Mouse (Mus musculus): ENCODE results near the gene Kcng4. TPM values are rescaled to one million over a fixed set of nuclear protein-coding genes. Genes with fewer than 3 reads are reported as not detected.

Kcng4 gene
- polyA plus RNA-seq, 1 experiment from 2014 or later: not detected

- Histone ChIP-seq H3K4me3 (ENCODE audit: inconsistent target) (no peak overlapping the region), H3K36me3 (ENCODE audit: inconsistent target) (no peaks in the 10 kb centered on the region), H3K27ac (no peak overlapping the region), H3K79me2 (ENCODE audit: inconsistent target) (no peaks in the 10 kb centered on the region)
- WGBS (ENCODE audit: missing documents): 88% methylated on average over 14 of the region's 14 CpGs
These were observed 20.4 kb downstream of the Kcng4 start for GRCm38 (mm10) chr8:119615096-119615495.

GRCm38 (mm10) chr8:119612471-119612870 is 23.0 kb downstream of the Kcng4 start, which contains the start of gene Adad2:
Adad2 (plus strand) TSS chr8:119612747.
- 82% methylated on average over 24 of the region's 26 CpGs for WGBS (ENCODE audit: missing documents)
- Histone ChIP-seq H3K4me3 (ENCODE audit: inconsistent target) (no peak within 1 kb of the TSS), H3K79me2 (ENCODE audit: inconsistent target) (no peaks in the 10 kb centered on the region), H3K27ac (no peak within 1 kb of the TSS), H3K36me3 (ENCODE audit: inconsistent target) (no peaks in the 10 kb centered on the region)

- Histone ChIP-seq H3K79me2 (ENCODE audit: inconsistent target) (peaks cover 11% of the 10 kb centered on the region; the same call in 1 of the 2 replicates), H3K4me3 (ENCODE audit: inconsistent target) (no peak overlapping the region), H3K27ac (no peak overlapping the region), H3K36me3 (ENCODE audit: inconsistent target) (peaks cover 12% of the 10 kb centered on the region; the same call in 1 of the 2 replicates)
- WGBS (ENCODE audit: missing documents): 88% methylated on average over 2 of the region's 2 CpGs
These were observed 29.3 kb downstream of the Kcng4 start for GRCm38 (mm10) chr8:119606224-119606623.

- H3K4me3 ChIP-seq (ENCODE audit: inconsistent target): peak within 1 kb of the TSS; percentile 93
- under 1% methylated on average over 23 of the region's 23 CpGs for WGBS (ENCODE audit: missing documents)
- peaks cover 11% of the 10 kb centered on the region; the same call in 1 of the 2 replicates for H3K79me2 ChIP-seq (ENCODE audit: inconsistent target)
- peak within 1 kb of the TSS; percentile 54 for H3K27ac ChIP-seq
- peaks cover 24% of the 10 kb centered on the region; the same call in 1 of the 2 replicates for H3K36me3 ChIP-seq (ENCODE audit: inconsistent target)
These were observed 30.5 kb downstream of the Kcng4 start, which contains the start of gene Taf1c for GRCm38 (mm10) chr8:119604996-119605395. Taf1c (minus strand) TSS chr8:119605222.

GRCm38 (mm10) chr8:119604398-119604803 is 31.1 kb downstream of the Kcng4 start:
- H3K4me3 ChIP-seq (ENCODE audit: inconsistent target): peak overlapping the region; percentile 93
- peak overlapping the region; percentile 54 for H3K27ac ChIP-seq
- H3K36me3 ChIP-seq (ENCODE audit: inconsistent target): peaks cover 24% of the 10 kb centered on the region; the same call in 1 of the 2 replicates
- 40% methylated on average over 12 of the region's 12 CpGs for WGBS (ENCODE audit: missing documents)
- H3K79me2 ChIP-seq (ENCODE audit: inconsistent target): peaks cover 11% of the 10 kb centered on the region; the same call in 1 of the 2 replicates

GRCm38 (mm10) chr8:119603771-119604170 is 31.7 kb downstream of the Kcng4 start:
- Histone ChIP-seq H3K4me3 (ENCODE audit: inconsistent target) (peak overlapping the region; percentile 93; the same call in 1 of the 2 replicates), H3K36me3 (ENCODE audit: inconsistent target) (peaks cover 28% of the 10 kb centered on the region; the same call in 1 of the 2 replicates), H3K27ac (no peak overlapping the region), H3K79me2 (ENCODE audit: inconsistent target) (peaks cover 11% of the 10 kb centered on the region; the same call in 1 of the 2 replicates)
- WGBS (ENCODE audit: missing documents): 79% methylated on average over 4 of the region's 4 CpGs

GRCm38 (mm10) chr8:119591456-119591855 is 44.0 kb downstream of the Kcng4 start:
- Histone ChIP-seq H3K79me2 (ENCODE audit: inconsistent target) (no peaks in the 10 kb centered on the region), H3K4me3 (ENCODE audit: inconsistent target) (no peak overlapping the region), H3K36me3 (ENCODE audit: inconsistent target) (no peaks in the 10 kb centered on the region), H3K27ac (no peak overlapping the region)
- WGBS (ENCODE audit: missing documents): 93% methylated on average over 6 of the region's 7 CpGs

- Histone ChIP-seq H3K36me3 (ENCODE audit: inconsistent target) (no peaks in the 10 kb centered on the region), H3K27ac (no peak overlapping the region), H3K79me2 (ENCODE audit: inconsistent target) (no peaks in the 10 kb centered on the region), H3K4me3 (ENCODE audit: inconsistent target) (no peak overlapping the region)
- 80% methylated on average over 14 of the region's 14 CpGs for WGBS (ENCODE audit: missing documents)
These were observed 45.1 kb downstream of the Kcng4 start for GRCm38 (mm10) chr8:119590348-119590747.

- WGBS (ENCODE audit: missing documents): 75% methylated on average over 10 of the region's 10 CpGs
- Histone ChIP-seq H3K27ac (no peak overlapping the region), H3K79me2 (ENCODE audit: inconsistent target) (no peaks in the 10 kb centered on the region), H3K4me3 (ENCODE audit: inconsistent target) (no peak overlapping the region), H3K36me3 (ENCODE audit: inconsistent target) (no peaks in the 10 kb centered on the region)
These were observed 46.6 kb downstream of the Kcng4 start for GRCm38 (mm10) chr8:119588844-119589243.

- H3K36me3 ChIP-seq (ENCODE audit: inconsistent target): no peaks in the 10 kb centered on the region
- no peak overlapping the region for H3K27ac ChIP-seq
- H3K4me3 ChIP-seq (ENCODE audit: inconsistent target): no peak overlapping the region
- 75% methylated on average over 4 of the region's 4 CpGs for WGBS (ENCODE audit: missing documents)
- no peaks in the 10 kb centered on the region for H3K79me2 ChIP-seq (ENCODE audit: inconsistent target)
These were observed 47.2 kb downstream of the Kcng4 start for GRCm38 (mm10) chr8:119588321-119588720.

GRCm38 (mm10) chr8:119585901-119586300 is 49.6 kb downstream of the Kcng4 start:
- WGBS (ENCODE audit: missing documents): 14% methylated on average over 20 of the region's 24 CpGs
- Histone ChIP-seq H3K36me3 (ENCODE audit: inconsistent target) (no peaks in the 10 kb centered on the region), H3K4me3 (ENCODE audit: inconsistent target) (no peak overlapping the region), H3K27ac (no peak overlapping the region), H3K79me2 (ENCODE audit: inconsistent target) (no peaks in the 10 kb centered on the region)

GRCm38 (mm10) chr8:119580441-119581161 is 54.9 kb downstream of the Kcng4 start:
- Histone ChIP-seq H3K27ac (no peak overlapping the region), H3K4me3 (ENCODE audit: inconsistent target) (no peak overlapping the region), H3K79me2 (ENCODE audit: inconsistent target) (no peaks in the 10 kb centered on the region), H3K36me3 (ENCODE audit: inconsistent target) (no peaks in the 10 kb centered on the region)
- 92% methylated on average over 5 of the region's 5 CpGs for WGBS (ENCODE audit: missing documents)

GRCm38 (mm10) chr8:119579096-119579495 is 56.4 kb downstream of the Kcng4 start:
- 56% methylated on average over 13 of the region's 13 CpGs for WGBS (ENCODE audit: missing documents)
- Histone ChIP-seq H3K4me3 (ENCODE audit: inconsistent target) (no peak overlapping the region), H3K27ac (no peak overlapping the region), H3K79me2 (ENCODE audit: inconsistent target) (peaks cover 7% of the 10 kb centered on the region), H3K36me3 (ENCODE audit: inconsistent target) (no peaks in the 10 kb centered on the region)

- no peaks in the 10 kb centered on the region for H3K36me3 ChIP-seq (ENCODE audit: inconsistent target)
- no peak overlapping the region; the same call in 1 of the 2 replicates for H3K4me3 ChIP-seq (ENCODE audit: inconsistent target)
- no peak overlapping the region for H3K27ac ChIP-seq
- H3K79me2 ChIP-seq (ENCODE audit: inconsistent target): peaks cover 44% of the 10 kb centered on the region
- 4% methylated on average over 16 of the region's 16 CpGs for WGBS (ENCODE audit: missing documents)
These were observed 60.1 kb downstream of the Kcng4 start for GRCm38 (mm10) chr8:119575366-119575726.
